Mouse (Mus musculus) stomach, adult 2 months (tissue): ENCODE measurements around the gene Zfp316. TPM values are rescaled to one million over a fixed set of nuclear protein-coding genes. Genes with fewer than 3 reads are reported as not detected.

Experiments
- polyA plus RNA-seq: library from polyadenylated mRNA; depleted of rRNA; stranded (reverse); fragments of >200 nt; gene quantifications from 2 replicates; pipeline ENCODE4 v1.2.3, GENCODE M21; 2012; rRNA removed

The Zfp316 gene
- 3.2 and 4.9 TPM in 2 replicates for polyA plus RNA-seq

DNA sequence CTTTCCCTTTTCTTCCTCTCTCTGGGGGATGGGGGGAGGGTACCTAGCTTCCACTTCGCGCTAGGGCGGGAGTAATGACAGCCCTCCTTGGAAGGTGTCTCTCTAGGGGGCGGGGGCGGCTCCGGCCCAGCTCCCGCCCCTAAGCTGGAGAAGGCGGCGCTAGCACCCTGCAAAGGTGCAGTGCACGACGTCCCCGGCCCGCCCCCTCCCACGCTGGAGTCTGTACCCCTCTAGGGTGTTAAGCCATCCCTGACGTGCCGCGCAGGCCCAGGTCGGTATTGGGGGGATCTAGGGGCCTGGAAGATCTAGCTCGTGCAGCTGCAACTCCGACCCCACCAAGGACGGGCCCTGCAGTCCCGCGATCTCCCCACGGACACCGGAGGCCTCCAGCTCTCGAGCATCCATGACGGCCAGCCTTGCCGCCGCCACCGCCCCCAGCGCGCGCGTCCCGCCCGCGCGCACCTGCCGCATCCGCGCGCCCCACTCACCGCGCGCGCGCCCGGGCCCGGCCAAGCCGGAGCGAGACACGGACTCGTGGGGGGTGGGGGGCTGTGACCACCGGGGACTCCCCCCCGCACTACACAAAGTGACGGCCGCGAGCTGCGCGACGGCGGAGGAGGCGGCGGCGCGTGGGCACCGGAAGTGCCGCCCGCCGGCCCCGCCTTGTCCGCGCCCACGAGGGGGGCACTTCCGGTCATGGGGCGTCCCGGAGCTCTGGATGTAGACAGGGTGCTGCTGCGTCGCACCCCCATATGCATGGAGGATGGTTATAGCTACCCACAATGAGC, at the start of gene Zfp316:
Zfp316 (minus strand) TSS at position 660 of the 788 bp plus-strand sequence.

DNA sequence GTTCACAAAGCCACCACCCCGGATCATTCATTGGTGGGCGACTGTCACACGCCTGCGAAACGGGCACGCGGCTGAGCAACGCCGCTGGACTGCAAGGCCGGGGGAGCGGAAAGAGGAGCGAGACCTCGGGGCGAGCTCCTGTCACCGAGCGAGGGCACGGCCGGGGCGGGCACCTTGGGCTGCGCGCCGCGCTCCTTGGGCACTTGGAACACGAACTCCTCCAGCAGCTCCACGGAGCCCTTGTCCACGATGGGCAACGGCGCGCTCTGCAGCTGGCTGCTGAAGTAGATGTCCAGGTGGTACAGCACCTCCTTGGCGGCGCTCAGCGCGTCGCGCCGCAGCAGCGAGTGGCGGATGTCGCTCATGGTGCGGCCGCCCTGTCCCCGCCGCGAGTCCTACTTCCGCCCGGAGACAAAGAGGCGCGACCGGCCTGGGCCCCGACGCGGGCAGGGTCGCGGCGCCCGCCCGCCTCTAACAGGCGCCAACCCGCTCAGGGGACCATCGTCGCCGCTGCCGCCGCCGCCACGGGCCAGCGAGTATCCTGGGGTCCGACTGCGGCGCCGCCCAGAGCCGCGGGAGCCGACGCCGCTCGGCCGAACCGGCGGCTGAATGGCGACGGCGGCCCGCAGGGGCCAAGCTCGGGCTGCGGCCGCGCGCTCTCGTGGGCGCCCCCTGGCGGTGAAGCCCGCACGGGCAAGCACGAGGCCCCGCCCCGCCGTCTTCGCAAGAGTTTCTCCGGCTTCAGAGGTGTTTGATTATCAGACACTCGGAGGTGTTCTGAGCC, 45.1 kb upstream of the Zfp316 start, which contains the start of gene E130309D02Rik:
E130309D02Rik (minus strand) TSS at position 631 of the 784 bp plus-strand sequence.

DNA sequence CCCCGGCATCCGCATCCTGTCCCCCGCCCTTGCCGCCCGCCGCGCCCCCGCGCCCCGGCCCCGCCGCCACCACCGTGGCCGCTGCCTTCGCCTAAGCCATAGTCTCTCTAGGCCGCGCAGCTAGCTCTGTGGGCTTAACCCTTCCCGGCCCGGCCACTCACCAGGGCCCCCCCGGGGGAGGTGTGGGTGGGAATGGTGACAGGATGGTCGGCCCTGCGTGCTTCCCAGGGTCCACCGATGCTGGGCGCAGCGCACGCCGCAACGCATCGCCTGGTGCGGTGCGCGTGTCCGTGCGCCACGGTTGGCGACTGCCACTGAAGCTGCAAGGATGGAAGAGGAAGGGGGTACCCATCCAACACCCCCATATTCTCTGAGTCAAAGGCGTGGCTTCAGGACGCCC, 23.6 kb upstream of the Zfp316 start, which contains the start of gene Zfp853:
Zfp853 (minus strand) TSS at position 220 of the 400 bp plus-strand sequence.

DNA sequence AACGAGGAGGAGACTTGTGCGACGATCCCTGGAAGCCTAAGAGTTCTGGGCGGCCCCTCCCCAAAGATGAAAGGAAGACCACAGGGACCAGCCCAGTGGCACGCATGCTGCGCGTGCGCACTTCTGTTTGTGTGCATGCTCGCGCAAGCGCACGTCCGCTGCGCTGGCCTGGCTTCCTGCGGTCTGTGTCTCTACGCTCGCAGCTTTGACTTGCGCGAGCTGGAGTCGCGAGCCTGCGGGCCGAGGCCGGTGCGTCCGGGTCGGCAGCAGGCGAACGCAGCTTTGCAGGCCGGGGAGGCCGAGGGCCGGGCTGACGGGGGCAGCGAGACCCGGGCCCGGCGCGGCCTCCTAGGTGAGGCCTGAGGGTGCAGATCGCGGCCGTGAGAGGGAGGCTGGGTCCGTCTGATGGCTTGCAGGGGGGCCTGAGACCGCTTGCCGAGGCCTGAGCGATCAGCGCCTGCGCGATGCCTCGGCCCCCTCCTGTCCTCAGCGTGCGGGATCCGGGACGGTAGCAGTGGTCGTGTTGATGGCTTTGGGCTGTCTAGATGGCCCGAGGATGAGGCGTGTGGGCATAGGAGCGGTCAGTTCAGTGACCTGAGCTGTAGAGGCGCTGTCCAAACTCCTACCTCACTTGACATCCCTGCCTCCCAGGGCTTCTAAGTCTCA, 34.7 kb downstream of the Zfp316 start, which contains the start of gene Zfp12:
Zfp12 (plus strand) TSS at position 136 of the 666 bp plus-strand sequence.

DNA sequence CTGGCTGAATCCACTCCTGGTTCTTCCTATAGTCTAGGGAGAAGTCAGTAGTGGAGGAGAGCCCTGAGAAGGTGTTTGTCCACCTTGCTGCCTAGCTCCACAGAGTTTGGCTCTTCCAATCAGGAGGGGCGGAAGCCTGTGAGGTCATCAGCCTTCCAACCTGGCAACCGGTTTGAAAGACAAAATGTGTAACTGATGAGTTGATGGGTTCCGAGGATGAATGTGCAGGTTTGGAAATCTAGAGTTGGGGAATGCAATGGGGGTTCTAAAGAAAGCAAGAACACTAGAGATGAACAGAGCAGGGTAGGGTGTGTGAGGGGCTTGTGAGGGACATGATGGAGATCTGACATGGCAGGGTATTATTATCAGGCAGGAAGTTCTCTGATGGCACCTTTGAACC, 43.0 kb downstream of the Zfp316 start, which contains the start of gene Spdye4a:
Spdye4a (minus strand) TSS at position 101 of the 400 bp plus-strand sequence.

Other genes with a start within 250 kb of the Zfp316 start
- 11.1 and 12.8 TPM in 2 replicates for gene Rnf216, start 157.0 kb downstream of the Zfp316 start, polyA plus RNA-seq
- not detected in 2 replicates for gene Olfr718-ps1, start 122.4 kb downstream of the Zfp316 start, polyA plus RNA-seq
- 0.78 and 1.2 TPM in 2 replicates for gene Rbak, start 89.2 kb downstream of the Zfp316 start, polyA plus RNA-seq
- gene Spdye4b, start 89.0 kb downstream of the Zfp316 start, polyA plus RNA-seq: not detected in 2 replicates
- gene Spdye4a, start 43.1 kb downstream of the Zfp316 start, polyA plus RNA-seq: not detected in 2 replicates
- gene Zfp12, start 34.9 kb downstream of the Zfp316 start, polyA plus RNA-seq: 1.9 and 2.4 TPM in 2 replicates
- gene Zfp853, start 23.6 kb upstream of the Zfp316 start, polyA plus RNA-seq: 0.22 and 0.50 TPM in 2 replicates
- 15.8 and 22.0 TPM in 2 replicates for gene E130309D02Rik, start 45.3 kb upstream of the Zfp316 start, polyA plus RNA-seq
- gene Zdhhc4, start 59.2 kb upstream of the Zfp316 start, polyA plus RNA-seq: 33.6 and 42.8 TPM in 2 replicates
- 0.61 and 0.87 TPM in 2 replicates for gene Grid2ip, start 87.3 kb upstream of the Zfp316 start, polyA plus RNA-seq
- 76.2 and 136 TPM in 2 replicates for gene Kdelr2, start 133.8 kb upstream of the Zfp316 start, polyA plus RNA-seq
- 4.8 and 5.2 TPM in 2 replicates for gene Daglb, start 194.6 kb upstream of the Zfp316 start, polyA plus RNA-seq